Mouse (Mus musculus): ENCODE data around the gene Prss33.
"Not testable (repeated sequence)": the region's sequence is repeated elsewhere in the genome, so short reads cannot be mapped to it uniquely, and the experiment has no call there.

Gene Prss33

GRCm38 (mm10) chr17:23836006-23836575, at the start of gene Prss33:
TSS of gene Prss33 (minus strand) at chr17:23836056.
- no peak for DNase-seq (ENCODE audit: low spot score in 2 of 2)

DNA sequence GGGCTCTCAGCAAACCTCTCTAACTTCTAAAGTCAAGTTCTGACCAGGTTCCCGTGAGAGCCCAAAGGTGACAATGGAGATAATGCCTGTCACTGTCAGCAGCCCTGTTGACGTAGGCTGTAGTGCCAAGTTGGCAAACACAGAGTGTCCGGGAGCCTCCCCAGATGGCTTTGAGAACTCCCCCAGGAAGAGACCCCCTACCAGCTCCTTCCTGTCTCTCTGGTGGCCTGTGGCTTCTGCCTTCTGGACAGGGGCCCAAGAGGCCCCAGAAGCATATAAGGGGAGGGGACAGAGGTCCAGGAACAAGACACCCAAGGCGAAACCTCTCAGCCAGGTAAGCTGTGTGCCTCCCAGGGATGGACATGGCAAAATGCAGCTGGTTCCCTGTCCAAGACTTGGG, 44.7 kb upstream of the Prss33 start, which contains the start of the genes Dcpp1 and Dcpp2:
Gene Dcpp1 (plus strand): TSS at position 301 of the 400 bp plus-strand sequence.
Gene Dcpp2 (plus strand): TSS at position 305 of the 400 bp plus-strand sequence.
- not testable (repeated sequence) for DNase-seq (ENCODE audit: low spot score in 2 of 2)

- DNase-seq (ENCODE audit: low spot score in 2 of 2): no peak
These were observed 41.3 kb upstream of the Prss33 start for GRCm38 (mm10) chr17:23877166-23877565.

DNA sequence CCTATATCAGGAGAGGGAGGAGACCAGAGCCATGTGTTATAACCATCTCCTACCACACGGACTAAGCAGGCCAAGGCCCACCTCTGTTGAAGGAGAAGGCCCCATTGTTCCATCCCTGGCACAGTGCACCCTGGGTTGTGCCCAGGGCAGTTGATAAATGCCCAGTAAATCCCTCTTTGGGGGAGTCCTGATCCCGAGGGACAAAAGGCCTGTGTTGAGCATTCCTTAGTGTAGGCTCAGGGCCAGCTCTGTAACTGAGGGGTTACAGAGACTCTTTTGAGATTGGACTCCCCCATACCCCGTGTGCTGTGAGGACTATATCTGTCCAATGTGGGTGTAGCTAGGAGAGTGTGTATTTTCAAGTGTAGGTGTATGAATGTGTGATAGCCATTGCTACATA, 40.9 kb upstream of the Prss33 start:
- no peak for DNase-seq (ENCODE audit: low spot score in 2 of 2)

- peak in 1 of 2 experiments; percentile 44 for DNase-seq (ENCODE audit: low spot score in 2 of 2)
These were observed 38.3 kb upstream of the Prss33 start for GRCm38 (mm10) chr17:23873884-23874856.

- no peak for DNase-seq (ENCODE audit: low spot score in 2 of 2)
These were observed 32.7 kb upstream of the Prss33 start for GRCm38 (mm10) chr17:23868513-23868912.

DNA sequence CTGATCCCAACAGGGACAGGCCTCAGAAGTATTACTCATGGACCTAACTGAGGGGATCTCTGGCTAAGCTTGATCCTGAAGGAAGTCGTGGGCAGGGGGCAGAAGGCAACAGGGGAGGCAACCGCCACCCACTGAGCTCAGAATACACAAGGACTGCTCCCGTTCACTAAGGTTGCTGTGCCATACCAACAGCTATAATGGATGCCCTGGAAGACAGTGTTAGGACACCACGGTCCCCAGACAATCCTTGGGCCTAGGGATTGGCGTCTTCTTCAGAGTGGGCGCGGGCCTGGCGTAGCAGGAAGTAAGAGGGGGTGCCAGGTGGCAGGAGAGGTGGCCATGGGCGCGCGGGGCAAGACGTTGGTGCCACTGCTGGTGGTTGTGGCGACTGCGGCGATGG, 31.9 kb upstream of the Prss33 start, which contains the start of gene Prss21:
Gene Prss21 (plus strand): TSS at position 301 of the 400 bp plus-strand sequence.
- DNase-seq (ENCODE audit: low spot score in 2 of 2): no peak

GRCm38 (mm10) chr17:23862926-23863325, 27.1 kb upstream of the Prss33 start:
- DNase-seq (ENCODE audit: low spot score in 2 of 2): no peak

DNA sequence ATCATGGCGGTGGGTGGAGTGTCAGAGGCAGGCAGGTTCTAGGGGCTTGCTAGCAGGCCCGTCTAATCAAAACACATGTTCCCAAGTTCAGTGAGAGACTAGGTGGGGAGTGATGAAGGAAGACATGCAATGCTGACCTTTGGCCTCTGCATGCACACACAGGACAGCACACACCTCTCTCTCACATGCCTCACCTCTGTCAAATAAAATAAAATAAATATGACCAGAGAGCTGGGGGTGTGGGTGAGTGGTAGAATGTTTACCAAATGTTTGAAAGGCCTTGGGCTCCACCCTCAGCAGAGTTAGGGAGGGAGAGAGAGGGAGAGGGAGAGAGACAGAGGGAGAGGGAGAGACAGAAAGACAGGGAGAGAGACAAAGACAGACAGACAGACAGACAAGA, 22.1 kb upstream of the Prss33 start:
- DNase-seq (ENCODE audit: low spot score in 2 of 2): no peak

DNA sequence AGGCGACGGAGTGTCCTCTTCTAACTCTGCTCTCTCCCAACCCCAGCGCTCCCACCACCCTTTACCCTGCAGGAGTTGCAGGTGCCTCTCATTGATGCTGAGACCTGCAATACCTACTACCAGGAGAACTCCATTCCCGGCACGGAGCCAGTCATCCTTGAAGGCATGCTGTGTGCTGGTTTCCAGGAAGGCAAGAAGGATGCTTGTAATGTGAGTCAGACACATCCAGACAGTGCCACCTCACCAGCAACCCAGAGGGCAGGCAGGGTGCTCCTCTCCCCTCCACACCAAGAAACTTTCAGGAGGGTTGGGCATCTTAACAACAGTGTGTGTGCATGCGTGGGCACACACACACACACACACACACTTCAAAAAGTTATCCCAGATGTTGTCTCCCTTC, 21.3 kb upstream of the Prss33 start:
- DNase-seq (ENCODE audit: low spot score in 2 of 2): no peak

- DNase-seq (ENCODE audit: low spot score in 2 of 2): no peak
These were observed 18.4 kb upstream of the Prss33 start for GRCm38 (mm10) chr17:23854229-23854765.

GRCm38 (mm10) chr17:23853292-23853691, 17.4 kb upstream of the Prss33 start:
- peak; percentile 46 to 82 for DNase-seq (ENCODE audit: low spot score in 2 of 2)

- peak; percentile 56 to 76 for DNase-seq (ENCODE audit: low spot score in 2 of 2)
These were observed 15.2 kb upstream of the Prss33 start for GRCm38 (mm10) chr17:23850853-23851749.

- DNase-seq (ENCODE audit: low spot score in 2 of 2): no peak
These were observed 14.2 kb upstream of the Prss33 start for GRCm38 (mm10) chr17:23850028-23850427.

GRCm38 (mm10) chr17:23843812-23844273, 8.0 kb upstream of the Prss33 start, which contains the start of the genes Prss32 and Prss41:
TSS of gene Prss32 (plus strand) at chr17:23843855.
TSS of gene Prss41 (minus strand) at chr17:23844172.
- DNase-seq (ENCODE audit: low spot score in 2 of 2): peak; percentile 48 to 78

- DNase-seq (ENCODE audit: low spot score in 2 of 2): peak in 1 of 2 experiments; percentile 52
These were observed 7.4 kb upstream of the Prss33 start for GRCm38 (mm10) chr17:23843141-23843811.

DNA sequence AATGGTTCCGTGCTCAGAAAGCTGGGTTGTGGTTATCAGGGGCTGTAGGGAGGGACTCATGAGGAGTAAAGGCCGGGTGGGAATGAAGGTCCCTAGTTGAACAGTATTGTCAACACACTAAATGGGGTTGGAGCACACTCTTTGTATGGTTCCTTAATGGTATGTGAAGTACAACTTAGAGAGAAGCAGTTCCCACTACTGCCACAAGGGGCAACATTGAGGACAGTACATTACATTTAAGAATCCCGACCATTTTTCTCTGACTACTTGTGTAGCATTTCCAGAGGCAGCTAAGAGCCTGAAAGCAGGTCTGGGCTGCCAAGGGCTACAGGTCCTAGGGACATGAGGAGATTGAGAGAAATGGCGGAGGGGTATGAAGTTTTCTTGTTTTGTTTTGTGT, 5.3 kb upstream of the Prss33 start:
- peak; percentile 58 to 84 for DNase-seq (ENCODE audit: low spot score in 2 of 2)

DNA sequence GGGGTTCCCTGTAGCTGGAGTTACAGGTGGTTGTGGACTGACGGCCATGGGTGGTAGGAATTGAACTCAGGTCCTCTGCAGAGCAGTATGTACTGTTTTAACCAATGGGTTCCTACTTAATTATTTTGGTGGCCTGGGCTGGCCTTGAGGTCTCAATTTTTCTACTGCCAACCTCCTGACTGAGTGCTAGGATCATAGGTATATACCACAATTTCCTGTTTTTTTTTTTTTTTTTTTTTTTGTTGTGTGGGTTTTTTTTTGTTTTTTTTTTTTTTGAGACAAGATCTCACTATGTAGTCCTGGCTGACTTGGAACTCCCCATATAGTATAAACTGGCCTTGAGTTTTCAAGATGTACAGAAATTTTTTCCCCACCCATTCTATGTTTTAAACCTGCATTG, 4.7 kb downstream of the Prss33 start:
- no peak for DNase-seq (ENCODE audit: low spot score in 2 of 2)

DNA sequence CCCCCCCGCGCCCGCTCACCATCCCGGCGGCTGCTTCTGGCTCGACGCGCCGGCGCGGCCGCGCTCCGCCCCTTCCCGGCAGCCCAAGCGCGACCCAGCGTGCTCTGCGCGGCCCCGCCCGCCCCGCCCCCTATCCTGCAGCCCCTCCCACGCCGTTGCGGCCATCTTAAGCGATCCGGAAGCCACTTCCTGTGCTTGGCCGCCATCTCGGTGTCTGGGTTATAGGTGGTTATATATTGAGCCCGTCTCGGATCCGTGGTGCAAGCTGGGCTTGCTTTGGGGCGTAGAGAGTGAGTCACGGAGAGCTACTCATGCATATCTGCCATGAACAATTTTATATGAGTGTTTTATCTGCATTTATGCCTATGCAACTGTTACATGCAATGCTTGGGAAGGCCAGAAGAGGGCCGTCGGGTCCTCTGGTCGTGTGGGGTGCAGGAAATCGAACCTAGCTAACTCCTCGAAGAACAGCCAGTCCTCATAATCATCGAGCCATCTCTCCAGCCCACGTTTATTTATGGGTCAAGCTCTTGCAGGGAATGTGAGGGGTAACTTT, 6.7 kb downstream of the Prss33 start, which contains the start of gene Elob:
Gene Elob (minus strand): TSS at position 73 of the 556 bp plus-strand sequence.
- peak; percentile 76 to 89 for DNase-seq (ENCODE audit: low spot score in 2 of 2)

Measured in spleen, postnatal 10 days (tissue).